Mouse (Mus musculus): ENCODE data around the gene Bloc1s5. TPM values are rescaled to one million over a fixed set of nuclear protein-coding genes. Genes with fewer than 3 reads are reported as not detected.
"Not testable (repeated sequence)": the region's sequence is repeated elsewhere in the genome, so short reads cannot be mapped to it uniquely, and the experiment has no call there.

Bloc1s5 gene
- 11.2 and 11.3 TPM in 2 replicates for polyA plus RNA-seq (2012; rRNA removed)

GRCm38 (mm10) chr13:38634800-38635269, at the start of gene Bloc1s5:
Bloc1s5 (minus strand) TSS chr13:38635109.
- peaks cover 3% of the 10 kb centered on the region; the same call in 1 of the 2 replicates for H3K4me1 ChIP-seq (ENCODE audit: control insufficient read depth, insufficient read depth, low read length)
- peak; percentile 95 to 97 for DNase-seq
- peak; percentile 74 for TF ChIP-seq POLR2A (IDR thresholded peaks at IDR 0.05; ENCODE audit: borderline replicate concordance, insufficient read depth, low read length)
- no peak for TF ChIP-seq CTCF (IDR thresholded peaks at IDR 0.05; ENCODE audit: borderline replicate concordance, insufficient read depth, low read depth, low read length)
- H3K4me3 ChIP-seq (replicated peaks; ENCODE audit: insufficient read depth, low read depth, low read length): peak within 1 kb of the TSS; percentile 67
- H3K27ac ChIP-seq (ENCODE audit: insufficient read depth, low read length): peak within 1 kb of the TSS; percentile 46
- under 1% methylated on average over 43 of the region's 44 CpGs for WGBS
- H3K27me3 ChIP-seq (ENCODE audit: control insufficient read depth, insufficient read depth, low read length): no peaks in the 10 kb centered on the region

GRCm38 (mm10) chr13:38672336-38672735, 37.4 kb upstream of the Bloc1s5 start:
- TF ChIP-seq CTCF (IDR thresholded peaks at IDR 0.05; ENCODE audit: borderline replicate concordance, insufficient read depth, low read depth, low read length): no peak
- no peak for TF ChIP-seq POLR2A (IDR thresholded peaks at IDR 0.05; ENCODE audit: borderline replicate concordance, insufficient read depth, low read length)

GRCm38 (mm10) chr13:38671451-38671850, 36.5 kb upstream of the Bloc1s5 start:
- H3K4me1 ChIP-seq (ENCODE audit: control insufficient read depth, insufficient read depth, low read length); H3K27ac ChIP-seq (ENCODE audit: insufficient read depth, low read length); H3K4me3 ChIP-seq (replicated peaks; ENCODE audit: insufficient read depth, low read depth, low read length); H3K27me3 ChIP-seq (ENCODE audit: control insufficient read depth, insufficient read depth, low read length); DNase-seq: not testable (repeated sequence)
- 54% methylated on average over 6 of the region's 6 CpGs for WGBS

More at GRCm38 (mm10) chr13:38672336-38672735, 37.4 kb upstream of the Bloc1s5 start:
- peaks cover 3% of the 10 kb centered on the region; the same call in 1 of the 2 replicates for H3K4me1 ChIP-seq (ENCODE audit: control insufficient read depth, insufficient read depth, low read length)
- DNase-seq: no peak
- no peak overlapping the region for H3K27ac ChIP-seq (ENCODE audit: insufficient read depth, low read length)
- WGBS: 16% methylated on average over 9 of the region's 9 CpGs
- H3K4me3 ChIP-seq (replicated peaks; ENCODE audit: insufficient read depth, low read depth, low read length): no peak overlapping the region
- no peaks in the 10 kb centered on the region for H3K27me3 ChIP-seq (ENCODE audit: control insufficient read depth, insufficient read depth, low read length)

- Histone ChIP-seq H3K27me3 (ENCODE audit: control insufficient read depth, insufficient read depth, low read length) (no peaks in the 10 kb centered on the region), H3K4me1 (ENCODE audit: control insufficient read depth, insufficient read depth, low read length) (peaks cover 3% of the 10 kb centered on the region; the same call in 1 of the 2 replicates), H3K27ac (ENCODE audit: insufficient read depth, low read length) (no peak overlapping the region), H3K4me3 (replicated peaks; ENCODE audit: insufficient read depth, low read depth, low read length) (no peak overlapping the region)
- DNase-seq: no peak
- TF ChIP-seq POLR2A (IDR thresholded peaks at IDR 0.05; ENCODE audit: borderline replicate concordance, insufficient read depth, low read length): no peak
- no peak for TF ChIP-seq CTCF (IDR thresholded peaks at IDR 0.05; ENCODE audit: borderline replicate concordance, insufficient read depth, low read depth, low read length)
These were observed 35.1 kb upstream of the Bloc1s5 start for GRCm38 (mm10) chr13:38670051-38670450.

- Histone ChIP-seq H3K27me3 (ENCODE audit: control insufficient read depth, insufficient read depth, low read length) (no peaks in the 10 kb centered on the region), H3K4me3 (replicated peaks; ENCODE audit: insufficient read depth, low read depth, low read length) (no peak overlapping the region), H3K4me1 (ENCODE audit: control insufficient read depth, insufficient read depth, low read length) (peaks cover 3% of the 10 kb centered on the region; the same call in 1 of the 2 replicates), H3K27ac (ENCODE audit: insufficient read depth, low read length) (no peak overlapping the region)
- TF ChIP-seq CTCF (IDR thresholded peaks at IDR 0.05; ENCODE audit: borderline replicate concordance, insufficient read depth, low read depth, low read length) (peak; percentile 12; the same call in 1 of the 2 replicates), POLR2A (IDR thresholded peaks at IDR 0.05; ENCODE audit: borderline replicate concordance, insufficient read depth, low read length) (no peak)
- WGBS: 7% methylated on average over 2 of the region's 2 CpGs
- no peak for DNase-seq
These were observed 33.6 kb upstream of the Bloc1s5 start for GRCm38 (mm10) chr13:38668514-38668913.

GRCm38 (mm10) chr13:38664753-38665152, 29.8 kb upstream of the Bloc1s5 start:
- 63% methylated on average over 1 of the region's 1 CpGs for WGBS
- no peak overlapping the region for H3K27ac ChIP-seq (ENCODE audit: insufficient read depth, low read length)
- TF ChIP-seq POLR2A (IDR thresholded peaks at IDR 0.05; ENCODE audit: borderline replicate concordance, insufficient read depth, low read length) (no peak), CTCF (IDR thresholded peaks at IDR 0.05; ENCODE audit: borderline replicate concordance, insufficient read depth, low read depth, low read length) (no peak)
- no peak overlapping the region for H3K4me3 ChIP-seq (replicated peaks; ENCODE audit: insufficient read depth, low read depth, low read length)
- H3K27me3 ChIP-seq (ENCODE audit: control insufficient read depth, insufficient read depth, low read length): no peaks in the 10 kb centered on the region
- DNase-seq: no peak
- no peaks in the 10 kb centered on the region for H3K4me1 ChIP-seq (ENCODE audit: control insufficient read depth, insufficient read depth, low read length)

- H3K4me3 ChIP-seq (replicated peaks; ENCODE audit: insufficient read depth, low read depth, low read length): no peak overlapping the region
- 90% methylated on average over 12 of the region's 12 CpGs for WGBS
- TF ChIP-seq CTCF (IDR thresholded peaks at IDR 0.05; ENCODE audit: borderline replicate concordance, insufficient read depth, low read depth, low read length) (no peak), POLR2A (IDR thresholded peaks at IDR 0.05; ENCODE audit: borderline replicate concordance, insufficient read depth, low read length) (no peak)
- peaks cover 3% of the 10 kb centered on the region; the same call in 1 of the 2 replicates for H3K4me1 ChIP-seq (ENCODE audit: control insufficient read depth, insufficient read depth, low read length)
- H3K27ac ChIP-seq (ENCODE audit: insufficient read depth, low read length): no peak overlapping the region
- no peaks in the 10 kb centered on the region for H3K27me3 ChIP-seq (ENCODE audit: control insufficient read depth, insufficient read depth, low read length)
- DNase-seq: no peak
These were observed 24.7 kb upstream of the Bloc1s5 start for GRCm38 (mm10) chr13:38659524-38660136.
